Mouse (Mus musculus) cerebellum, adult 2 months (tissue): ENCODE results near the gene Ppfia2.

Source experiments
- CTCF ChIP-seq: fragments of 200-500 bp; IDR thresholded peaks from 2 replicates; pipeline ENCODE4 v1.5.1; 2011; ENCODE audit warnings: low read depth, mild to moderate bottlenecking, control low read depth, low read length, moderate library complexity, borderline replicate concordance; ENCODE audit not compliant: insufficient read depth
- POLR2A ChIP-seq: fragments of 200-500 bp; IDR thresholded peaks from 2 replicates; pipeline ENCODE4 v1.6.1; 2011; ENCODE audit warnings: low read length, control low read depth, borderline replicate concordance; ENCODE audit not compliant: insufficient read depth

DNA sequence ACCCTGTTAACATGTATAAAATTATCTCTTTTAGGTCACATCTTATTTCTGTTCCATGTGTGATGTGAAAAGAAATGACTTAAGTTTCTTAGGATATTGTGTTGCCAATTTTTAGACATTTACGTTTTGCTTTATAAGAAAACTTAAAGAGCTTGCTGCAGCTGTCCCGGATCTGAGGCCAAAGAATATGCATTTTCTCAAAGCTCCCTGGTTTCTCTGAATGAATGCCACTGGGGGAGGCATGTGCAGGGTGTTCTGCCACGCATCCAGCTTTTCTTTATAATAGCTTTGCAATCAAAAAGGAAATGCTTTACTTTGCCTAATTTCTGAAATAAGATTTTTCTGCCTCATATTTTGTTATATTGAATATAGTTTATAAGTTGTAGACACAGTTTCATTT is 411.2 kb downstream of the Ppfia2 start:
- TF ChIP-seq POLR2A (no peak), CTCF (no peak)
